Mouse (Mus musculus): ENCODE measurements around the gene Col4a2. TPM values are rescaled to one million over a fixed set of nuclear protein-coding genes. Genes with fewer than 3 reads are reported as not detected.

Col4a2 gene
- polyA plus RNA-seq, 1 experiment from 2014 or later: 39.1 TPM

Other genes starting within 250 kb of the Col4a2 start
- gene Col4a1, start within 50 bp of the Col4a2 start, polyA plus RNA-seq (2015; fragmentation: Nextera tagmentation; extraction: Ambion mirVana): 61.4 and 83.4 TPM in 2 replicates
- gene Rab20, start 165.9 kb downstream of the Col4a2 start, polyA plus RNA-seq (2015; fragmentation: Nextera tagmentation; extraction: Ambion mirVana): 0.28 and 0.36 TPM in 2 replicates
- 151 and 158 TPM in 2 replicates for gene Naxd, start 184.7 kb downstream of the Col4a2 start, polyA plus RNA-seq (2015; fragmentation: Nextera tagmentation; extraction: Ambion mirVana)
- gene Cars2, start 238.0 kb downstream of the Col4a2 start, polyA plus RNA-seq (2015; fragmentation: Nextera tagmentation; extraction: Ambion mirVana): 21.0 and 23.8 TPM in 2 replicates
- 46.1 and 46.7 TPM in 2 replicates for gene Ing1, start 242.8 kb downstream of the Col4a2 start, polyA plus RNA-seq (2015; fragmentation: Nextera tagmentation; extraction: Ambion mirVana)